Mouse (Mus musculus): ENCODE results near the gene Entpd5. TPM values are rescaled to one million over a fixed set of nuclear protein-coding genes. Genes with fewer than 3 reads are reported as not detected.

The Entpd5 gene
- polyA plus RNA-seq, 1 experiment from 2014 or later: 23.1 TPM

Other genes starting within 250 kb of the Entpd5 start
- 6.8 and 7.3 TPM in 2 replicates for gene Elmsan1, start 190.1 kb downstream of the Entpd5 start, polyA plus RNA-seq (2015; fragmentation: Nextera tagmentation; extraction: Ambion mirVana)
- 58.0 and 65.3 TPM in 2 replicates for gene Ptgr2, start 123.8 kb downstream of the Entpd5 start, polyA plus RNA-seq (2015; fragmentation: Nextera tagmentation; extraction: Ambion mirVana)
- 52.0 and 58.0 TPM in 2 replicates for gene Zfp410, start 92.2 kb downstream of the Entpd5 start, polyA plus RNA-seq (2015; fragmentation: Nextera tagmentation; extraction: Ambion mirVana)
- 65.9 and 73.0 TPM in 2 replicates for gene Coq6, start 47.4 kb downstream of the Entpd5 start, polyA plus RNA-seq (2015; fragmentation: Nextera tagmentation; extraction: Ambion mirVana)
- 4.6 and 4.9 TPM in 2 replicates for gene Fam161b, start 47.2 kb downstream of the Entpd5 start, polyA plus RNA-seq (2015; fragmentation: Nextera tagmentation; extraction: Ambion mirVana)
- gene Bbof1, start within 50 bp of the Entpd5 start, polyA plus RNA-seq (2015; fragmentation: Nextera tagmentation; extraction: Ambion mirVana): 0.62 and 1.6 TPM in 2 replicates
- gene Rnf113a2, start 8.2 kb upstream of the Entpd5 start, polyA plus RNA-seq (2015; fragmentation: Nextera tagmentation; extraction: Ambion mirVana): 19.5 and 21.5 TPM in 2 replicates
- gene Aldh6a1, start 42.0 kb upstream of the Entpd5 start, polyA plus RNA-seq (2015; fragmentation: Nextera tagmentation; extraction: Ambion mirVana): 36.1 and 38.5 TPM in 2 replicates
- 12.9 and 13.5 TPM in 2 replicates for gene Lin52, start 42.4 kb upstream of the Entpd5 start, polyA plus RNA-seq (2015; fragmentation: Nextera tagmentation; extraction: Ambion mirVana)
- gene Vsx2, start 160.7 kb upstream of the Entpd5 start, polyA plus RNA-seq (2015; fragmentation: Nextera tagmentation; extraction: Ambion mirVana): not detected in 2 replicates
- gene Abcd4, start 208.4 kb upstream of the Entpd5 start, polyA plus RNA-seq (2015; fragmentation: Nextera tagmentation; extraction: Ambion mirVana): 9.5 and 10.0 TPM in 2 replicates
- gene Vrtn, start 232.0 kb upstream of the Entpd5 start, polyA plus RNA-seq (2015; fragmentation: Nextera tagmentation; extraction: Ambion mirVana): not detected in 2 replicates

Data from heart, embryonic 13.5 days (tissue).